Mouse (Mus musculus) limb, embryonic 11.5 days (tissue): ENCODE measurements around the gene L3mbtl1. TPM values are rescaled to one million over a fixed set of nuclear protein-coding genes. Genes with fewer than 3 reads are reported as not detected.
"Not testable (repeated sequence)": the region's sequence is repeated elsewhere in the genome, so short reads cannot be mapped to it uniquely, and the experiment has no call there.

Experiments
- ATAC-seq: fragments of 200-750 bp; cut with Nextera tagmentation; 2 replicates; pipeline ENCODE4 v1.8.0; 2017; ENCODE audit warnings: low read depth; ENCODE audit not compliant: insufficient number of reproducible peaks, low FRiP score, low TSS enrichment
- DNase-seq: peaks from one replicate; pipeline ENCODE4 v3.0.0-alpha.2; 2015; ENCODE audit warnings: low spot score
- H3K27ac ChIP-seq: fragments of 300-500 bp; sonication (generic); replicated peaks from 2 replicates; pipeline ENCODE4 v1.5.1; 2014; ENCODE audit warnings: low read depth, mild to moderate bottlenecking, low read length
- H3K27me3 ChIP-seq: fragments of 300-500 bp; sonication (generic); 2 replicates; pipeline ENCODE4 v1.6.1; 2014; ENCODE audit warnings: mild to moderate bottlenecking, low read length, mixed read lengths; ENCODE audit not compliant: control insufficient read depth, insufficient read depth
- H3K36me3 ChIP-seq: fragments of 300-500 bp; sonication (generic); 2 replicates; pipeline ENCODE4 v1.6.1; 2014; ENCODE audit warnings: mild to moderate bottlenecking, low read length, moderate library complexity, mixed read lengths; ENCODE audit not compliant: control insufficient read depth, insufficient read depth
- H3K4me1 ChIP-seq: fragments of 300-500 bp; sonication (generic); 2 replicates; pipeline ENCODE4 v1.6.1; 2014; ENCODE audit warnings: low read length, mixed read lengths; ENCODE audit not compliant: control insufficient read depth, insufficient read depth
- H3K4me2 ChIP-seq: fragments of 300-500 bp; sonication (generic); 2 replicates; pipeline ENCODE4 v1.6.1; 2014; ENCODE audit warnings: low read depth, mild to moderate bottlenecking, moderate library complexity; ENCODE audit not compliant: severe bottlenecking
- H3K4me3 ChIP-seq: fragments of 300-500 bp; sonication (generic); 2 replicates; pipeline ENCODE4 v1.5.1; 2014; ENCODE audit warnings: low read depth, low read length
- H3K9ac ChIP-seq: fragments of 300-500 bp; sonication (generic); 2 replicates; pipeline ENCODE4 v1.6.1; 2014; ENCODE audit warnings: mild to moderate bottlenecking, low read length
- H3K9me3 ChIP-seq: fragments of 300-500 bp; sonication (generic); 2 replicates; pipeline ENCODE4 v1.6.1; 2016; ENCODE audit warnings: low read length; ENCODE audit not compliant: control insufficient read depth
- WGBS: fragments of 180-500 bp; shearing (Covaris S2); extraction: QIAGEN DNeasy Blood & Tissue Kit; methylation state at CpG from one replicate; pipeline ENCODE4 v1.1.7; 2014; 5-methylcytosine and 5-hydroxymethylcytosine counted together
- polyA plus RNA-seq: library from polyadenylated mRNA; unstranded; fragments of >200 nt; fragmentation: Nextera tagmentation; extraction: Ambion mirVana; gene quantifications from 2 replicates; pipeline ENCODE4 v1.2.1, GENCODE M21; 2014

The L3mbtl1 gene
- polyA plus RNA-seq, result 0.04 and 0.17 TPM in 2 replicates

- peak within 1 kb of the TSS; percentile 97 for H3K4me2 ChIP-seq
- H3K9me3 ChIP-seq, result no peaks in the 10 kb centered on the region
- 0 out of 2 replicates have a peak, but pooled peaks cover 2% of the 10 kb centered on the region for H3K27me3 ChIP-seq
- peak within 1 kb of the TSS; percentile 50 for H3K4me3 ChIP-seq
- ATAC-seq, result peak; percentile 59; the same call in 1 of the 2 replicates
- peak within 1 kb of the TSS; percentile 45 for H3K9ac ChIP-seq
- 0 out of 2 replicates have a peak, but pooled peaks cover 7% of the 10 kb centered on the region for H3K4me1 ChIP-seq
- under 1% methylated on average over 40 of the region's 40 CpGs for WGBS
- peak; percentile 64 for DNase-seq
- peaks cover 6% of the 10 kb centered on the region; the same call in 1 of the 2 replicates for H3K36me3 ChIP-seq
- no peak within 1 kb of the TSS for H3K27ac ChIP-seq
Observed at GRCm38 (mm10) chr2:162943148-162943846, at the start of gene L3mbtl1. Gene L3mbtl1, plus strand, starts transcription at chr2:162943472.

- DNase-seq, ATAC-seq: not testable (repeated sequence)
- WGBS, result 94% methylated on average over 20 of the region's 20 CpGs
Observed at GRCm38 (mm10) chr2:162899256-162899655, 44.0 kb upstream of the L3mbtl1 start.

DNA sequence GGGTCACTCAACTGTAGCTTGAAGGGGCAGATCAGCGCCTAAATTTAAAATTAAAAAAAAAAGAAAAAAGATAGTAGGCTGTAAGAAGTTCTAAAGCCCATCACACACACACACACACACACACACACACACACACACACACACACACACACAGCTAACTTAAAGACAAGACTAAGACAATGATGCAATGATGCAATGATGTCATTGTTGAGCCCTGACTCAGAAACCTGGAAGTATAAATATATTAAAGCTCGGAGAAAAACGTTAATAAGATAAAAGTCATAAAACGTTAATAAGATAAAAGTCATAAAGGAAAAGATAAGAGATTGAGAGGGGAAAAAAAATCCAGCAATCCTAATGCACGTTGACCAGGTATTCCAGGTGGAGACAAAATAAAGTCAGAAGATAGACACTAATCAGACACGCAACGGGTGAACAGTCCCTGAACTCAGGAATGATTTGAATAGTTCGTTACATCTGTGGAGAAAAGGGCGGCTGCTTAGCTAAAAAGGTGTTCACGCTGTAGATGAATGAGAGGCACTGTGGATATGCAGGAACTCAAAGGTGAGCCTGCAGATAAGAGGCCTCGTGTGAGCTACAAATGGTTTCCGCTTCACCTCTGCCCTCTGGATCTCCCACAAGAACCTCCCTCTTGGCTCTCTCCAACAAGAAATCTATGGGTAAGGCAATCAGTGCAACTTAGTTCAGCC lies 43.2 kb upstream of the L3mbtl1 start:
- Histone ChIP-seq H3K36me3 (no peaks in the 10 kb centered on the region), H3K9me3 (no peaks in the 10 kb centered on the region), H3K27ac (no peak overlapping the region), H3K4me1 (no peaks in the 10 kb centered on the region), H3K4me2 (no peak overlapping the region), H3K4me3 (no peak overlapping the region), H3K9ac (no peak overlapping the region), H3K27me3 (no peaks in the 10 kb centered on the region)
- ATAC-seq (no peak), DNase-seq (no peak)
- 75% methylated on average over 12 of the region's 12 CpGs for WGBS

More at GRCm38 (mm10) chr2:162899256-162899655, 44.0 kb upstream of the L3mbtl1 start:
- not testable (repeated sequence) for H3K27me3 ChIP-seq, H3K27ac ChIP-seq, H3K9ac ChIP-seq, H3K36me3 ChIP-seq, H3K4me1 ChIP-seq, H3K9me3 ChIP-seq, H3K4me2 ChIP-seq, H3K4me3 ChIP-seq

DNA sequence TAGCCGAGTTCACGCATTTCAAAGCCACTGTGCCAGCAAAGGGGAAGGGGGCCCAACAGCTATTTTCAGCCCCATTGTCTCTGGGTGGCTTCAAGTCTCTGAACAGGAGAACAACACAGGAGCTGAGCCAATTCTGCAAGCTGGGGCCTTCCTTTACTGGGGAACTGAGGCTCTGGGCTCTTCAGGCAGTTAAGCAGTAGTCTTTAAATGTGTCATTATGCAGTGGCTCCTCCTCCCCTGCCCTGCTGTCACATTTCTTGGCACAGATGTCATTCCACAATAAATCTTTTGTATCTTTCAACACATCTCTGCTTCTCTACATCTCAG lies 42.7 kb upstream of the L3mbtl1 start:
- DNase-seq, result no peak
- Histone ChIP-seq H3K9ac (no peak overlapping the region), H3K4me1 (no peaks in the 10 kb centered on the region), H3K9me3 (no peaks in the 10 kb centered on the region), H3K4me2 (no peak overlapping the region), H3K27ac (no peak overlapping the region), H3K4me3 (no peak overlapping the region), H3K27me3 (no peaks in the 10 kb centered on the region), H3K36me3 (no peaks in the 10 kb centered on the region)
- ATAC-seq, result no peak
- 35% methylated on average over 2 of the region's 2 CpGs for WGBS

- no peak overlapping the region for H3K4me2 ChIP-seq
- no peaks in the 10 kb centered on the region for H3K4me1 ChIP-seq
- no peak overlapping the region for H3K4me3 ChIP-seq
- DNase-seq (no peak), ATAC-seq (no peak)
- H3K9ac ChIP-seq, result no peak overlapping the region
- no peaks in the 10 kb centered on the region for H3K9me3 ChIP-seq
- H3K36me3 ChIP-seq, result no peaks in the 10 kb centered on the region
- no peaks in the 10 kb centered on the region for H3K27me3 ChIP-seq
- no peak overlapping the region for H3K27ac ChIP-seq
- WGBS, result 70% methylated on average over 4 of the region's 4 CpGs
Observed at GRCm38 (mm10) chr2:162905902-162906301, 37.4 kb upstream of the L3mbtl1 start.

GRCm38 (mm10) chr2:162908052-162908491 lies 35.2 kb upstream of the L3mbtl1 start:
- H3K9me3 ChIP-seq, result no peaks in the 10 kb centered on the region
- no peak for ATAC-seq
- no peaks in the 10 kb centered on the region for H3K36me3 ChIP-seq
- H3K27ac ChIP-seq, result no peak overlapping the region
- no peak for DNase-seq
- no peaks in the 10 kb centered on the region for H3K27me3 ChIP-seq
- no peak overlapping the region for H3K9ac ChIP-seq
- no peak overlapping the region for H3K4me2 ChIP-seq
- no peaks in the 10 kb centered on the region for H3K4me1 ChIP-seq
- WGBS, result 50% methylated on average over 16 of the region's 16 CpGs
- H3K4me3 ChIP-seq, result no peak overlapping the region

DNA sequence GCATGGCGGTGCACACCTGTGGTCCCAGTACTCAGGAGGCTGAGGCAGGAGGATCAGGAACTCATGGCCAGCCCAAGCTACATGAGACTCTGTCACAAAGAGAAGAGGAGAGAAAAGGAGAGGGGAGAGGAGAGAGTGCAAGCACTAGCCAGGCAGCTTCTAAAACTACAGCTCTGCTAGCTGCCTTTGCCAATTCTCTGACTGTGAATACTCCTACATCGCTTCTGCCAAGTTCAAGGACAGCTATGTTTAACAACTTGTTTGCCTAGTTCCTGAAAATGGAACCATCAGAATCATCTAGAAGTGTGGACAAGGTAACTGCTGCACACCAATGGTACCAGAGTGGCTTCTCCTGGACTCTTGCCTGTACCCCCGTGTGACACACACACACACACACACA lies 29.2 kb upstream of the L3mbtl1 start:
- Histone ChIP-seq H3K4me1 (no peaks in the 10 kb centered on the region), H3K27ac (no peak overlapping the region), H3K9ac (no peak overlapping the region), H3K36me3 (no peaks in the 10 kb centered on the region), H3K9me3 (no peaks in the 10 kb centered on the region), H3K4me2 (no peak overlapping the region), H3K27me3 (no peaks in the 10 kb centered on the region), H3K4me3 (no peak overlapping the region)
- WGBS, result 77% methylated on average over 3 of the region's 3 CpGs
- DNase-seq (no peak), ATAC-seq (no peak)

DNA sequence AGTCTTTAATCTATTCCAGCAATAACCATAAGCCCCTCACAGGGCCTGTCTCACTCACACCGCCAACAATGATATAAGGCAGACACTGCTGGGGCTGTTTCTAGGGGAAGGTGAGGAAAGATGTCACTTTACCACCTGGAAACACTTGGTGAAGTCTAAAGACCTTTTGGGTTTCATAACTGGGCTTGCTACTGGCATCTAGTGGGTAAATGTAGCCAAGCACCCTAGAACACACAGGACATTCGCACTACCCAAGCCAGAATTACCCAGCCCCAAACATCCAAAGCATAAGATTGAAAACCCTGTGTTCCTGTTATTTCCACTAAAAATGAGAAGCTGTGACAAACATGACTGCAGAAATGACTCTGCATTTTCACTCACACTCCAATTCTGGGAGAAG lies 28.8 kb upstream of the L3mbtl1 start:
- ATAC-seq, result no peak
- WGBS, result 53% methylated on average over 2 of the region's 2 CpGs
- no peaks in the 10 kb centered on the region for H3K36me3 ChIP-seq

More for the DNA sequence above, 28.8 kb upstream of the L3mbtl1 start:
- no peaks in the 10 kb centered on the region for H3K9me3 ChIP-seq
- no peak overlapping the region for H3K9ac ChIP-seq
- no peak overlapping the region for H3K4me2 ChIP-seq
- no peak overlapping the region for H3K27ac ChIP-seq
- no peak for DNase-seq
- no peaks in the 10 kb centered on the region for H3K27me3 ChIP-seq
- H3K4me1 ChIP-seq, result no peaks in the 10 kb centered on the region
- H3K4me3 ChIP-seq, result no peak overlapping the region
